Mouse (Mus musculus) v-Abl transformed pro-B cells (cell line): Measurements from ENCODE around the gene Sobp.

Source experiments
- in situ Hi-C, 2 experiments: fragments of 400-800 bp; cut with MboI; formaldehyde crosslinking; loops; one replicate each; pipeline ENCODE4 v1.15.1; 2025; ENCODE audit not compliant: unreplicated experiment in 2 of 2

Sobp gene

DNA sequence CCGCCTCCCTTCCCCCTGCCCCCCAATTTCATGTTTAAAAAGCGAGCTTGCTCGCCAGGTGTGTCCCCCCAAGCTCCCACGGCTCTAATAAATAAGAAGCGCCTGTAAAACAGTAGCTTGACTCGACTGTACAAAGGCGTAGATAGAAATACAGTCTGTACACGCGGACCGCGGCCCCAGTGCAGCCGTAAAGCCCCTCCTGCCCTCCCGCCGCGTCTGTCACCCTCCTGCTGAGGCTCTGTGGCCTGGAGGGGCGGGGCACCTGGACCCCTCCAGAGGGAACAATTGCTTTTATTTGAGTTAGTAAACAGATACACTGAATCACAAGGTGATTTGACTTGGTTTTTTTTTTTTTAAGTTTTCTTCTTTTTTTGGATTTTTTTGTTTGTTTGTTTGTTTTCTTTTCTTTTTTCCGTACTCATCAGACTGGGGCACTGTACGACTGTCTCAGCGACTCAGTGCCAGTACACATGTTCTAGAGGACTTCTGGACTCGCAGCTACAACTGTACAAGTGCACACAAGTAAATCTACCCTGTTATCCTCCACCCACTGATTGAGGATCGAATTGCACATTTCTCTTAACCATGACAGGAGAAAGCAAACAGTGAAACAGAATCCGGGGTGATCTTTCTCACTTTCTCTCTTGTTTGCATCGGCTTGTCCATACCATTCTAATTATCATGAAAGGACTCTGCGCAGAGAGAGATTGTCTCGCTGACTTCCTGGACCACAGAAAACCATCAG is 171.4 kb downstream of the Sobp start:
- in situ Hi-C loops = loop anchor here (5.0 to 25.0 kb wide), 5 partner anchors 209 to 742 kb away; partner anchors contain the start of gene Pdss2 (in 2 of the 2)

DNA sequence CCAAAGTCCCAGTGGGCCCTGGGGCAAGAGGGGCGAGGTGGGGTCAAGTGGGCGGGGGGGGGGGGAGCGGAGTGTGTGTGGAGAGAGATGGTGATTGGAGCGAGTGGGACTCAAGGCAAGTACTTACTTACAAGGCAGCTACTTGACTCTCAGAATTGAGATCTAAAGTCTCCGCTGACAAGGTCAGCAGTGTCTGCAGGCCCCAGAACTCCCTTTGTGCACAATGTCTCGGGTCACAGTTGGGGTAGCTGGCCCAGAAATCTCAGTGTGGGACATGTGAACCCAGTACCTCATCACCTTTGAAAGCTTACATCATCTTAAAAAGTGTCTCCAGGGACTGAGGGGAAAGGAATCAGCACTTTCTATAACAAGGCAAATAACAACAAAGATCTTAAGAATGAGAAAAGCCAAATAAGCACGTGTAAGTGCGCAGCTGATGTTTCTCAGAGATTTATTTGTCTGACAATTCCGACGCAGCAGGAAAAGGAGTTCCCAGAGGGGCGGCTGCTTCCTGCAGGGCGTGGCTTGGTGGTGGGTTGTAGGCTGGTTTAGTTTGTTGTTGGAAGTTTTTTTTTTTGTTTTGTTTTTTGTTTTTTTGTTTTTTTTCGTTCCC is 172.2 kb downstream of the Sobp start:
- in situ Hi-C loops = loop anchor here (5.0 to 25.0 kb wide), 5 partner anchors 210 to 743 kb away; partner anchors contain the start of gene Pdss2 (in 2 of the 2)

DNA sequence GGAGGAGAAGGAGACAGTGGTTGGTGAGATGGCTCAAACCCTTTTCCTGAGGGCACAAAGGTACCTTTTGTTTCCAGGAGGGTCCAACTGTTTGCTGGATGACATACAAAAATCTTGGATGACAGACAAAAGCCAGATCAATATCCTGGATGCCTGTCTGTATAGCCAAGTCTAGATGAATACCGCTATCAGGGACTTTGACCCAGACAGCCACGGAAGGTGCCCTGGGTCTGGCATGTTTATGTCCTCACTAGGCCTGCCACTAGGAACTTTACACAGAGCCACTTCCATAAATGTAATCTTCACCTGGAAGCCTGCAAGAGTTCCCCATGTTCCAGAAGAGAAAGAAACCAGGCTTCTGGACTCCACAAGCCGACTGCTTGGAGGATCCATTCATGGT is 172.9 kb downstream of the Sobp start:
- in situ Hi-C loops = loop anchor here (5.0 to 25.0 kb wide), 5 partner anchors 211 to 743 kb away; partner anchors contain the start of gene Pdss2 (in 2 of the 2)

DNA sequence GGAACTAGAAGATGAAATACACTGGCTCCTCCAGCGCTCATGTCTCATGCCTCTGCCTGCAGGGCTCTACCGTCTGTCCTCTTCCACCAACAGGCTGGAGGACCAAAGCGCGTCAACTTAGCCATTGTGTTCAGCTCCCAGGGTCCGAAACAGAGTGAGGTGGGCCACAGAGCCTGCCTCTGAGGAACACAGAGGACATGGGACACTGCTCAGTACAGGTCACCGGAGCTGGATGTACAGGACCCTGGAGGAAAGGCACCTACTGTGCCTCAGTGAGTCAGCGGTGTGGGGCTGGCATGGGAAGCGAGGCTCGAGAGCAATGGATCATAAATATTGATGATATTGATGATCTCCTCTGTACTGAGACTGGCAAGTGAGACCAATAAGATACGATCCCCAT is 175.0 kb downstream of the Sobp start:
- in situ Hi-C loops = loop anchor here (25.0 kb wide), 2 partner anchors 487 to 1012 kb away; partner anchors contain the start of gene Snx3 (in 2 of the 2)

DNA sequence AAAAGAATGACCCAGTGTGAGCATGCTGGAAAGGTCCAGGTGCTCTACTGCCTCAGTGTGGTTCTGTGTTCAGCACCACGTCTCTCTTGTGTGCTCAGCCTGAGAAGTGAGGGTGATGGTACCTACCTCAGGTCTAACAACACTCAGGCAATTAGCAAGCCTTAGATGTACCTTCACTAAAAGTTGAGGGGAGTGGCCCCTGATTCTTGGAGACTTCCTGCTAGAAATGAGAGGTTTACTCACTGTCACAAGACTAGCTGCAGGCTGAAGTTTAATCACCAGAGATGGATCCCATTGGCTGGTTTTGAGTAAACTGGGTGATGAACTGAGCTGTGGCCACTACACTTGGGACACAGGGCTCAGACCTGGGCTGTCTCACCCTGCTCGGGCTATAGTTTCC is 177.1 kb downstream of the Sobp start:
- in situ Hi-C loops = loop anchor here (25.0 kb wide), 2 partner anchors 485 to 1010 kb away; partner anchors contain the start of gene Snx3 (in 2 of the 2)

DNA sequence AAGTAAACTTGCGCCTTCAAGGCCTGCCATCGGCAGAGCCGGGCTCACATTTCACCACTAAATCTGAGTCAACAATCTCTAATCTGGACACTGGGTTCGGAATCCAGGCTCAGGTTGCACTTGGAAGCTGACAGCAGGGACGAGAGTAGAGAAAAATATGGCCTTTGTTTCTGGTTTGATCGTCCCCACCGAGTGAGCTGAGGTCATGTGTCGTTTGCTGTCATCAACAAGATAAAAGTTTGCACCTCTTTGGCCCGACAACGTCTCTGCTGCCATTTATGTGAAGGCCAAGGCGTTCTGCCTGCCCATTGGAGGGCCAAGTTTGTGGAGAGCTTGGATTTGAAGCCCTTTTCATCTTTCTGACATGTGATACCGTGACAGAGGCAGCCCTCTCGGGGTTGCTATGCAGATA is 178.8 kb downstream of the Sobp start:
- in situ Hi-C loops = loop anchor here (25.0 kb wide), 2 partner anchors 483 to 1008 kb away; partner anchors contain the start of gene Snx3 (in 2 of the 2)

DNA sequence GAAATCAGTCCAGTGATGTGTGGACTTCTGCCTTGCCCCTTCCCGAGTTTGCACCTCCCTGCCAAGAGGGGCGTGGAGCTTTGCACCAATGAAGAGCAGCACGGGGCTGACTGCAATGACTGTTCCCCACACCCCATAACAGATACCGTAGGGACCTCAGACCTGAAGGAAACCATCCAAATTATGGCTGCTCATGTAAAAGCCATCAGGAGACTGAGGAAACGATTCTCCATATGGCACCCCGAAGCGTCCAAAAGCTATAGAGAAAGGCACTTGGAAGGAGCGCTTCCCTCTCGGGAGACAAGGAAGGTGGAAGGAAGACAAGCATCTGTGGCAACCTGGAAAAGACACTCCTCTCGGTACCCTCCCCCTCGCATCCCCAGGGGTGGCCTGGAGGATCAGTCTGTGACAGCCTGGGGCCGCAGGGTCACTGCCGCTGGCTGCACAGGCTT is 180.0 kb downstream of the Sobp start:
- in situ Hi-C loops = loop anchor here (5.0 to 25.0 kb wide), 3 partner anchors 37 to 1007 kb away; partner anchors contain the start of gene Snx3 (in 2 of the 2)

DNA sequence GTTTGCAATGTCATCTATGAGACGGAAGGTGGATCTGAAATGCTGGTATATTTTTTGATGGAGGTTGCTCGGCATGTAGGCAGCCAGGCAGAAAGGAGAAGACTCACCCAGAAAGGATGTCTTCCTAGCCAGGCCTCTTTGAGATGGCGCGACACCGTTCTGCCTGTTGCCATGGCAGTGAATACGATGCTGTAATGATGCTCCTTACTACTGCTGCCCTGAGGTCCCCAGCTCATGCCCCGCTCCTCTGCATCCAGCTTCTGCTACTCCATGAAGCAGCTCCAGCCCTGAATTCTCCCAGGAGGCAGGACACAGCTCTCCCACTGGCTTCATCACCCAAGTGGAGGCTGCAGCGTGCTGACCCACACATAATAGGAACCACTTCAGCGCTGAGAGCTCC is 183.3 kb downstream of the Sobp start:
- in situ Hi-C loops = loop anchor here (5.0 to 25.0 kb wide), 3 partner anchors 34 to 1004 kb away; partner anchors contain the start of gene Snx3 (in 2 of the 2)

DNA sequence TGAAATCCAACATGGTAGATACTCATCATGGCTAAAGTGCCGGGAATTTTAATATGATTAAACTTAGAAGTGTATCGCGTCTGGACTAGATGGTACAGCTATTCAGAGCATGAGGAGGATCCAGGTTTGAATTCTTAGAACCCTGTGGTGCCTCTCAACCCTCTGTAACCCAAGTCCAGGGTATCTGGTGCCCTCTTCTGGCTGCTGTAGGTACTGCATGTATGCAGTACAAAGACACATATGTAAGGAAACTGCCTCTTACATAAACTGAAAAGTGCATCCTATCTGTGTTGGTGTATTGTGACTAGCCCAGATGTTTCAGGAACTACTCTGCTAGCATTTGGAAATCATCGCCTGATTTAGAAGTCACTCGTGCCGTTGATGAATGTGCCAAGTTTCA is 184.4 kb downstream of the Sobp start:
- in situ Hi-C loops = loop anchor here (5.0 to 25.0 kb wide), 6 partner anchors 33 to 1003 kb away; partner anchors contain the start of gene Snx3 (in 2 of the 2)

DNA sequence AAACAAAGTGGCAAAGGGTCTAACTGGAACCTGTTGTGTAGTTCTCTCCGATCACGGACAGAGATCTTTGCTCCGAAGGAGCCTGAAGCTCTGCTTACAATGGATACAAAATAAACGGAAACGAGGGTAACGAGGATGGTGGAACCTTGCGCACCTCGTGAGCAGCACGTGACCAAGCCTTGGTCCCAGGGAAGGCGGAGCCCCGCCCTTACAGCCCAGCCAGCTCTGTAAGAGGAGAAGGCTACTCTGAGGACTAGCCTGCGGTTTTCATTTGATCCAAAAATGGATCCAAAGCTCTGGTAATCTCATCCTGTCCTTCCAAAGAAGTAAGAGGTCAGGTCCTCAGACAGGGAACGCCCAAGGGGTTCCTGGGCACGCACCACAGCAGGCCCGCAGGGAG is 185.7 kb downstream of the Sobp start:
- in situ Hi-C loops = loop anchor here (5.0 to 25.0 kb wide), 5 partner anchors 36 to 1001 kb away; partner anchors contain the start of gene Snx3 (in 2 of the 2)

DNA sequence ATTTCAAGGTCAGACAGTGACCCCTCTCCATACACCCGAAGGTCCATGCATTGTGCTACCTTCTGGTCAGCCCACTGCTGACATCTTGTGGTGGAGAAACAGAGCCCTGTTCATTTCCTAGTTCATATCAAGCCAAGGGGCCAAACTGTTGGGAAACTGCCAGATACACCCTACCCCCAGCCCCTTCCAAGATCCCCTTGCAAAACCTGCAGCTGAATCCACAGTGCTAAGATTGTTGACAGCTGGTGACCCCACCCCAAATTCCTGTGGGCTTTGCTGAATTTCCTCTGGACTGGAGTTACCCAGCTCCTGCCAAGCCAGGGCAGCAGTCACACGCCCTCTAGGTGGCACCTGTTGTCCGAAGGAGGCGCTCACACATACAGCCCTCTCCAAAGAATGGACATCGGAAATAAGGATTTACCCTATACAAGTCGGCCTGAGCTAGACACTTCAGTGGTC is 186.7 kb downstream of the Sobp start:
- in situ Hi-C loops = loop anchor here (5.0 to 25.0 kb wide), 5 partner anchors 35 to 1000 kb away; partner anchors contain the start of gene Snx3 (in 2 of the 2)

DNA sequence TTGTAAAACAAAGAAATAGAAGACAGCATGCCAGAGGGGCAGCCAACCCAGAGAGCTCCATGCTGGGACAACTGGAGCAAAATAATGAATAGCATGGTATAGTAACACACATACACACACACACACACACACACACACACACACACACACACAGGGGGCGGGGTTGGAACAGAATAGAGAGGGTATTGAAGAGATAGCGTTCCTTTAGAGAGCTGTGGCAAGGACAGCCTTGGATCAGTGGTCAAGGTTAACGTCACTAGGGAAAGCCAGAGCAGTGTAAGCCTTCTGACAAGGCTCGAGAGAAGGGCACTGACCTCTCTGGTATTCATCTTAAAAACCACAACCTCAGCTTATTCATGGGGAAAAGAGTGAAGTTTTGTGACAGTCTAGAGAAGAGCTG is 189.4 kb downstream of the Sobp start:
- in situ Hi-C loops = loop anchor here (5.0 to 25.0 kb wide), 5 partner anchors 33 to 998 kb away; partner anchors contain the start of gene Snx3 (in 2 of the 2)

DNA sequence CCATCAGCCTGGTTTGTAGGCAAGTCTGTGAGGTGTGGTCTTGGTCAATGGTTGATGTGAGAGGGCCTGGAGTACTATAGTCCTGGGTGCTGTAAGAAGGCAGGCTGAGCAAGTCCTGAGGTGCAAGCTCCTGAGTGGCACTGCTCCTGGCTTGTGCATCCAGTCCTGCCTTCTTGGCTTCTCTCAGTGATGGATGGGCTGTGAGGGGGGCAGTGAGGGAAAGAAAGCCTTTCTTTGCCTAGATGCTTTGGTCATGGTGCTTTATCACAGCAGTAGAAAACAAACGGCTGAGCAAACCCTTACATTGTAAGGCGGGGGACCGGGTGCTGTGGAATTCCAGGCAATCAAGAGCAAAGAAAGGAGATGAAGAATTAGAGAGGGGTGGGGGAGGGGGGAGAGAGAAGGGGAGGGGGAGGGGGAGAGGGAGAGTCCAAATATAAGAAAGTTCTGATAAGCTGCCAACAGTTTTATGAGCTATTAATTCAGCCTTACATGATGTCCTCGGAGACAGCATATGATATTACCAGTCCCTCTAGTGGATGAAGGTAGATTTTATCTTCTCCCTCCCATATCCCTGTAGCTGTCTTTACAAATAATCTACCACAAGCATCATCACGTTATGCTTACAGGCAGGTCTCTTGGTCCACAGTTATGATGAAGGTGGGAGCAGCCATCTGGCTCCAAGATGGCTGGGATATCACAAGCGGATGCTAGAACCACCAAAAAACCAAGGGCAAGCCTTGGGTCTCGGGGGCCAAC is 193.2 kb downstream of the Sobp start:
- in situ Hi-C loops = loop anchor here (25.0 kb wide), 2 partner anchors 469 to 994 kb away; partner anchors contain the start of gene Snx3 (in 2 of the 2)

DNA sequence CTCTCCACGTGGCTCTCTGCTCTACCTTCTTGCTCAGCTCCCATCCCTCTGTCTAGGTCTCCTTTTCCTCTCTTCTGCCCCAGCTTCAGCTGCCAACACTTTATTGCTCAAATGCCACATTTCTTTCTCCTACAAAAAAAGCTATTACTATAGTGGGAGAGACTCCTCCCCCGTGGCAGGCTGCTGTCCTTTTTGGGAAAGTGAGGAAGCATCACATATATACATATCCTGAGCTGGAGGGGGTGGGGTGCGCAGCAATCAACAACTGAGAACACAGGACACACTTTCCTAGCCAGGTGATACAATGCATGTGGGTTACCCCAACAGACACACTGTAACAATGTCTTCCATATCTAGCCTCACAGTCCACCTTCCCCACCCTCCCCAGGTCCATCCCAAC is 196.0 kb downstream of the Sobp start:
- in situ Hi-C loops = loop anchor here (25.0 kb wide), 2 partner anchors 466 to 991 kb away; partner anchors contain the start of gene Snx3 (in 2 of the 2)

DNA sequence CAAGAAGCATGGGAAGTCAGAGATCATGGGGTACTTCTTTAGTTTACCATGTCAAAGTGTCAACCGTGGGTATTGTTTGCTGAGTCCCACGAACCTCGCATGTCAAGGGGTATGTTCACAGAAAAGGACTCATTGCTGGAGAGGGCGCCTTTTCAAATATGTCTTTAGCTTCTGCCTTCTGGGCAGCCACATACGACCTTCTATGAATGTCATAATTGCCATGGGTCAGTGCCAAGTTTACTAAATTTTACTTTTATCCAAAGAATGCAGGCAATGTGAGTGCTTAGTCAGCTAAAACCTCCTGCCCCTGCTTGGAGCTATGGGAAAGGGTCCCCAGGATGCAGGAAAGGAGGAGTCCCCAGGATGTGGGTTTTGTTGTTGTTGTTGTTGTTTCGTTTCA is 197.8 kb downstream of the Sobp start:
- in situ Hi-C loops = loop anchor here (25.0 kb wide), 2 partner anchors 464 to 989 kb away; partner anchors contain the start of gene Snx3 (in 2 of the 2)

DNA sequence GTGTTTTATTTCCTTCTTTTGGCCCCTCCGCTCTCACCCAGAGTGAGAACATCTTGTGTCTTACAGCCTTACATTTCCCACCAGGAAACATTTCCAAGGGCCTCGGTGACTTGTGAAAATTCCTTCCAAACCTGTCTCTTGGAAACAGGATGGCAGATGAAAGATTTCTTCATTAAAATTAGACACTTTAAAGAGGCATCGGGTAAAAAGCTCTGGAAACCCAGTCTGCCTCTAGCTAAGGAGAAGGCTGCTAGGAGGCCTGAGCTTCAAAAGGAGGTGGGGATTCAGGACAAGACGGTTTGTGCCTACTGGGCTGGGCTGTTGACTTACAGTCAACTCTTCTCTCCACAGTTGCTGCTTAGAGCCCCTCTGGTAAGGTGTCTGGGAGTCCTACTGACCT is 200.8 kb downstream of the Sobp start:
- in situ Hi-C loops = no loop called here

DNA sequence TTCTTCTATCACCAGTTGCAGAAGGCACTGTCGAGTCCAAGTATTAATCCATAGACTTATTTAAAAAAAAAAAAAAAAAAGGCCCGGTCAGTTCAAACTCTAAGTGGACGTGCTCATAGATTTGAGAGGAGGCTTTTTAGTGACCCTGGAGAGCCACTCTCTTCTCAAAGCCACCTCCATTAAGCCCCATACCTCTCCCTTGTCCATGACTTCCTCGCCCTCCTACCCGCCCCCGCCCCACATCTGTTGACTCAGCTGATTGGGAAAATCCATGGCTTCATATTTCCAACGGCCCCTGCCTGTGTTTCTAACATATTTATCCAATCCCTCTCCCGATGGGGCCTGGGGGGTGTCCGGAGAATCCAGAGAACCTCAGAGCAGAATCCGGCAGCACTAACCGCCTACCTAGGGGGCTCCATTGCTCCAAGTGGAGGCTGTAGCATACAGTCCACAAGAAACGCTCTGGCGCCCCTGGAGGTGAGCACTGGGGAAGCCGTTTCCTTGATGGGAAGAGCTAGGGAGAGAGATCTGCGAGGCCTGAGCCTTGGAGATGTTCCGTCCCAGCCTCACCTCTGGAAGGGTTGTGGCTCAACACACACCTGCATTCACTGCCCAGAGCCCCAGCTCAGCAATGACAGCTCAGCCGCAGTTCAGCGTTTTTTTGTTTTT is 201.7 kb downstream of the Sobp start:
- in situ Hi-C loops = no loop called here

DNA sequence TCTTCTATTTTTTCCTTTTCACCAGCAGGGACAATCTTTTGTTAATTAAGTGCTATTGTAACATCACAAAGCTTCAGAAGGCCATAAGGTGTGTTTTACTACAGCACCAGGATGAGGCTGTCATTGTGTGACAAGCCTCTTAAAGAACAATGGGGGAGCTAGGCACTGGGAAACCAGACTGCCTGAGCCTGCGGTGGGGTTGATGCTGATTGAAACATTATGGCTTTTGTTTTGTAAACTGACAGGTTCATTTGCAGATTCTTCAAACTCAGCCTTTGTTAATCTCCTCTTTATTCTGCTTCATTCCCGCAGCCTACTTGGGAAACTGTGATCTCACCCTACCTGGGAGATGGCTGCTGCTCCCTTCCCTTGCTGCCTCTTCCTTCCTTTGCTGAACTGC is 206.0 kb downstream of the Sobp start:
- in situ Hi-C loops = no loop called here

DNA sequence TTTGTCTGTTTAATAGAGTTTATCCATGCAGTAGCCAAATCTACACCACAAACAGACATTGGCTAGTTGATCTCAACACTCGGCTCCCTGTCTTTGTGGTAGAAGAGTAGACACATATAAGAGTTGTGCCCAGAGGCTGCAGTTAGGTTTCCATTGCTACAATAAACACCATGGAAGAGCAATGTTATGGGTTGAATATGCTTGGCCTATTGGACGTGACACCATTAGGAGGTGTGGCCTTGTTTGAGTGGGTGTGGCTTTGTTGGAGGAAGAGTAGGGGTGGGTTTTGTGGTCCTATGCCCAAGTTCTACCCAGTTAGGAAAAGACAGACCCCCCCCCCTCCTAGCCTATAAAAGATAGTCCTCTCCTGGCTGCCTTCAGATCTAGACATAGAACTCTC is 211.3 kb downstream of the Sobp start:
- in situ Hi-C loops = no loop called here
